Mouse (Mus musculus) bone marrow macrophage, adult 2 months (primary cell): ENCODE data around the gene Txndc17.

Experiments
- CTCF ChIP-seq: IDR thresholded peaks from 2 replicates; pipeline ENCODE4 v1.5.1; 2012; ENCODE audit warnings: low read depth, mild to moderate bottlenecking, low read length, moderate library complexity
- POLR2A ChIP-seq: IDR thresholded peaks from 2 replicates; pipeline ENCODE4 v1.6.1; 2012; ENCODE audit warnings: mild to moderate bottlenecking, low read depth, low read length, borderline replicate concordance

- TF ChIP-seq CTCF = no peak
- TF ChIP-seq POLR2A = no peak
Observed at GRCm38 (mm10) chr11:72174721-72175120, 32.6 kb upstream of the Txndc17 start.
